Comparison of ENCODE assay signal across 8 mouse cellular contexts in genomic region chr3:101280348-101281311, GRCm38 (mm10). TPM values are rescaled to one million over a fixed set of nuclear protein-coding genes. Genes with fewer than 3 reads are reported as not detected.
DNase-seq lines count a peak whose midpoint lies in the region; ATAC-seq and TF ChIP-seq lines count a peak whose summit lies in the region.

No protein-coding gene starts in this region.

- H3K4me3 ChIP-seq in ES-Bruce4 (ENCODE audit: low read depth, low read length): 0 out of 2 replicates have a peak overlapping the region, but pooled peaks have one; percentile 1
- no peak overlapping the region for H3K4me3 ChIP-seq in heart, embryonic 11.5 days (ENCODE audit: low read depth, low read length)

- 0 out of 2 replicates have a peak, but pooled peaks have one; percentile 23 for ATAC-seq in heart, embryonic 11.5 days (replicated peaks; ENCODE audit: insufficient number of reproducible peaks, low FRiP score, low TSS enrichment)

- H3K9me3 ChIP-seq in ES-Bruce4 (replicated peaks; ENCODE audit: control insufficient read depth, insufficient read depth, low read length, poor library complexity, severe bottlenecking): no peaks in the 10 kb centered on the region
- no peaks in the 10 kb centered on the region for H3K9me3 ChIP-seq in heart, embryonic 11.5 days (replicated peaks; ENCODE audit: control insufficient read depth, low read length)

- H3K27me3 ChIP-seq in ES-Bruce4 (ENCODE audit: control insufficient read depth, insufficient read depth, low read length, poor library complexity, severe bottlenecking): no peaks in the 10 kb centered on the region
- H3K27me3 ChIP-seq in heart, embryonic 11.5 days (ENCODE audit: control insufficient read depth, insufficient read depth, low read length): no peaks in the 10 kb centered on the region

- no peak overlapping the region for H3K4me2 ChIP-seq in heart, embryonic 11.5 days

- H3K9ac ChIP-seq in ES-Bruce4 (ENCODE audit: low read depth, poor library complexity, severe bottlenecking): no peak overlapping the region
- no peak overlapping the region for H3K9ac ChIP-seq in heart, embryonic 11.5 days (ENCODE audit: low read depth, low read length)

- H3K4me1 ChIP-seq in ES-Bruce4 (ENCODE audit: control insufficient read depth, insufficient read depth, low read length): peaks cover 11% of the 10 kb centered on the region
- H3K4me1 ChIP-seq in heart, embryonic 11.5 days (ENCODE audit: control insufficient read depth, insufficient read depth, low read length): peaks cover 3% of the 10 kb centered on the region; the same call in 1 of the 2 replicates

- TF ChIP-seq EP300 in ES-Bruce4 (IDR thresholded peaks at IDR 0.05; ENCODE audit: insufficient read depth, low read depth, low read length): peak; percentile 95

- H3K27ac ChIP-seq in ES-Bruce4 (ENCODE audit: insufficient read depth, low read length): peak overlapping the region; percentile 84
- peak overlapping the region; percentile 19; the same call in 1 of the 2 replicates for H3K27ac ChIP-seq in heart, embryonic 11.5 days (ENCODE audit: low read depth, low read length)

- WGBS in heart, embryonic 11.5 days (ENCODE audit: insufficient replicate concordance): 43% methylated on average over 15 of the region's 15 CpGs

- no peak for TF ChIP-seq CTCF in ES-Bruce4 (IDR thresholded peaks at IDR 0.05; ENCODE audit: low read depth, low read length)

- no peaks in the 10 kb centered on the region for H3K36me3 ChIP-seq in ES-Bruce4 (ENCODE audit: control insufficient read depth, insufficient read depth, low read length, poor library complexity, severe bottlenecking)
- H3K36me3 ChIP-seq in heart, embryonic 11.5 days (ENCODE audit: control insufficient read depth, insufficient read depth, low read length): no peaks in the 10 kb centered on the region

- TF ChIP-seq POLR2A in ES-Bruce4 (IDR thresholded peaks at IDR 0.05; ENCODE audit: insufficient read depth, low read length): no peak

- DNase-seq in adipocyte (ENCODE audit: low spot score): peak; percentile 46
- DNase-seq in kidney, postnatal 14 days: peak; percentile 36
- DNase-seq in ovary, postnatal 14 days (ENCODE audit: low spot score): peak; percentile 49
- no peak for DNase-seq in layer of hippocampus, postnatal 36 days
- no peak for DNase-seq in left cerebral cortex, adult 11 months (ENCODE audit: low spot score)
- DNase-seq in natural killer cell, adult 2 months (ENCODE audit: low spot score in 2 of 2): no peak

RNA-seq across cellular contexts. Expression of gene Cd2, which starts 7.1 kb away (rescaled TPM):
- polyA plus RNA-seq in ES-Bruce4 (2011; ENCODE audit: insufficient read depth, insufficient read length, low read depth, missing spikeins): 0.58 and 1.8 TPM in 2 replicates
- 0.20 TPM in 1 of 2 replicates, not detected in the other for polyA plus RNA-seq in heart, embryonic 11.5 days (2014; fragmentation: Nextera tagmentation; extraction: Ambion mirVana)
- total RNA-seq in layer of hippocampus, postnatal 36 days (2021): not detected

Comparison
In these comparisons a context has a peak if more than half of its experiments do, and no peak if none do; other contexts are left out.
1. DNase-seq: peak in adipocyte (single experiment), kidney, postnatal 14 days (single experiment) and ovary, postnatal 14 days (single experiment); none in layer of hippocampus, postnatal 36 days (0 of 2), left cerebral cortex, adult 11 months (single experiment) and natural killer cell, adult 2 months (0 of 2).